Mouse (Mus musculus) CH12.LX (cell line): ENCODE measurements around the gene Ap4b1. TPM values are rescaled to one million over a fixed set of nuclear protein-coding genes. Genes with fewer than 3 reads are reported as not detected.
A peak's percentile ranks its signal among the peaks of the same experiment; 100 is the strongest.
"Not testable (repeated sequence)": the region's sequence is repeated elsewhere in the genome, so short reads cannot be mapped to it uniquely, and the experiment has no call there.

ENCODE experiments used
- DNase-seq: peaks from one replicate; pipeline ENCODE4 v3.0.0-alpha.2; 2013; ENCODE audit errors: extremely low read depth
- H3K27ac ChIP-seq: 2 replicates; pipeline ENCODE4 v1.5.1; 2012; ENCODE audit warnings: low read depth, mild to moderate bottlenecking, control low read depth, moderate library complexity; ENCODE audit not compliant: insufficient read depth
- H3K27me3 ChIP-seq: replicated peaks from 2 replicates; pipeline ENCODE3; 2012; ENCODE audit warnings: inconsistent platforms
- H3K36me3 ChIP-seq, 2 experiments: replicated peaks in 1 of 2; 2 replicates each; pipeline versions ENCODE3 to v1.6.1; 2012; ENCODE audit warnings: inconsistent platforms in 1 of 2, low read length in 1 of 2, mild to moderate bottlenecking in 1 of 2, mixed read lengths in 1 of 2, moderate library complexity in 1 of 2; ENCODE audit not compliant: control insufficient read depth in 1 of 2, insufficient read depth in 1 of 2
- H3K4me1 ChIP-seq, 2 experiments: 2 replicates each; pipeline ENCODE4 v1.6.1; 2012; ENCODE audit warnings: inconsistent platforms in 1 of 2, moderate library complexity in 1 of 2; ENCODE audit not compliant: insufficient read depth in 2 of 2, control insufficient read depth in 1 of 2
- H3K4me2 ChIP-seq: 2 replicates; pipeline ENCODE4 v1.6.1; 2012; ENCODE audit warnings: low read depth, mild to moderate bottlenecking, control low read depth; ENCODE audit not compliant: poor library complexity, insufficient read depth, severe bottlenecking
- H3K4me3 ChIP-seq, 3 experiments: fragments of 150-350 bp in 1 of 3; sonication (generic) in 1 of 3; replicated peaks in 1 of 3; 2 replicates each; pipeline versions ENCODE3 to v1.5.1; 2011 to 2012; ENCODE audit warnings: low read depth in 2 of 3, low read length in 2 of 3, mild to moderate bottlenecking in 2 of 3, moderate library complexity in 2 of 3, control low read depth in 1 of 3, improper control_type of control experiment in 1 of 3, inconsistent platforms in 1 of 3, mixed read lengths in 1 of 3; ENCODE audit not compliant: poor library complexity in 1 of 3
- H3K79me2 ChIP-seq: replicated peaks from 2 replicates; pipeline ENCODE4 v1.6.1; 2012; ENCODE audit warnings: mild to moderate bottlenecking, moderate library complexity; ENCODE audit not compliant: control insufficient read depth, poor library complexity, insufficient read depth, severe bottlenecking; ENCODE audit errors: extremely low read depth
- H3K9ac ChIP-seq: 2 replicates; pipeline ENCODE4 v1.6.1; 2012; ENCODE audit warnings: low read depth, mild to moderate bottlenecking, control low read depth, moderate library complexity; ENCODE audit not compliant: insufficient read depth
- H3K9me3 ChIP-seq: replicated peaks from 2 replicates; pipeline ENCODE3; 2012; ENCODE audit warnings: low read length, inconsistent platforms, mixed read lengths
- CHD1 ChIP-seq: IDR thresholded peaks from 2 replicates; pipeline ENCODE4 v1.6.1; 2012; ENCODE audit warnings: low read depth, low read length, improper control_type of control experiment, inconsistent platforms
- CTCF ChIP-seq, 2 experiments: IDR thresholded peaks in 1 of 2; conservative IDR thresholded peaks in 1 of 2; 2 replicates each; pipeline ENCODE4 v1.5.1; 2011 to 2012; ENCODE audit warnings: low read depth in 2 of 2, low read length in 2 of 2, improper control_type of control experiment in 1 of 2, inconsistent platforms in 1 of 2, mild to moderate bottlenecking in 1 of 2, moderate library complexity in 1 of 2
- EP300 ChIP-seq: IDR thresholded peaks from 2 replicates; pipeline ENCODE4 v1.6.1; 2011; ENCODE audit warnings: low read length, improper control_type of control experiment
- GABPA ChIP-seq: IDR thresholded peaks from 2 replicates; pipeline ENCODE4 v1.6.1; 2012; ENCODE audit warnings: low read depth, low read length, improper control_type of control experiment, inconsistent platforms; ENCODE audit not compliant: insufficient replicate concordance
- HCFC1 ChIP-seq: IDR thresholded peaks from 2 replicates; pipeline ENCODE4 v1.6.1; 2012; ENCODE audit warnings: low read depth, mild to moderate bottlenecking, inconsistent platforms, low read length, improper control_type of control experiment
- IRF4 ChIP-seq: IDR thresholded peaks from 2 replicates; pipeline ENCODE4 v1.6.1; 2014; ENCODE audit warnings: low read depth, mild to moderate bottlenecking, inconsistent platforms, low read length, improper control_type of control experiment
- JUN ChIP-seq: IDR thresholded peaks from 2 replicates; pipeline ENCODE4 v1.6.1; 2011; ENCODE audit warnings: low read depth, mild to moderate bottlenecking, low read length, improper control_type of control experiment, moderate library complexity; ENCODE audit not compliant: insufficient read depth
- MAZ ChIP-seq: IDR thresholded peaks from 2 replicates; pipeline ENCODE4 v1.6.1; 2012; ENCODE audit warnings: low read depth, mild to moderate bottlenecking, inconsistent platforms, low read length, improper control_type of control experiment, moderate library complexity
- MEF2A ChIP-seq: IDR thresholded peaks from 2 replicates; pipeline ENCODE4 v1.6.1; 2014; ENCODE audit warnings: low read depth, mild to moderate bottlenecking, inconsistent platforms, low read length, improper control_type of control experiment, borderline replicate concordance
- NRF1 ChIP-seq: IDR thresholded peaks from 2 replicates; pipeline ENCODE4 v1.6.1; 2014; ENCODE audit warnings: low read depth, mild to moderate bottlenecking, inconsistent platforms, low read length, improper control_type of control experiment, moderate library complexity
- PAX5 ChIP-seq: IDR thresholded peaks from 2 replicates; pipeline ENCODE4 v1.6.1; 2012; ENCODE audit warnings: low read length, inconsistent platforms, mixed read lengths
- RAD21 ChIP-seq: IDR thresholded peaks from 2 replicates; pipeline ENCODE4 v1.6.1; 2011; ENCODE audit warnings: low read depth, mild to moderate bottlenecking, low read length, improper control_type of control experiment, moderate library complexity
- SIN3A ChIP-seq: IDR thresholded peaks from 2 replicates; pipeline ENCODE4 v1.6.1; 2012; ENCODE audit warnings: low read length, improper control_type of control experiment, inconsistent platforms
- SMC3 ChIP-seq: IDR thresholded peaks from 2 replicates; pipeline ENCODE4 v1.6.1; 2011; ENCODE audit warnings: low read depth, low read length, improper control_type of control experiment
- TBP ChIP-seq: conservative IDR thresholded peaks from 2 replicates; pipeline ENCODE4 v1.6.1; 2011; ENCODE audit warnings: low read depth, low read length, improper control_type of control experiment
- USF1 ChIP-seq: IDR thresholded peaks from 2 replicates; pipeline ENCODE4 v1.6.1; 2014; ENCODE audit warnings: low read depth, mild to moderate bottlenecking, inconsistent platforms, low read length, improper control_type of control experiment
- dilution Hi-C: fragments of 300-500 bp; cut with MboI; formaldehyde crosslinking; loops from 2 replicates; pipeline ENCODE4 v1.14.3; 2020; ENCODE audit warnings: low sequenced_read_pairs; ENCODE audit not compliant: extremely low pct_unique_long_range_greater_than_20kb, extremely low pct_ligation_motif_present
- in situ Hi-C: fragments of 300-500 bp; cut with MboI; formaldehyde crosslinking; loops from 3 replicates; pipeline ENCODE4 v1.14.3; 2019; ENCODE audit warnings: low sequenced_read_pairs, low pct_ligation_motif_present, low pct_unique_long_range_greater_than_20kb, mixed read lengths
- polyA plus RNA-seq: library from polyadenylated mRNA; unstranded; fragments of >175 nt; gene quantifications from 2 replicates; pipeline ENCODE4 v1.2.1, GENCODE M21; 2012; ENCODE audit warnings: low read depth; ENCODE audit not compliant: insufficient read length
- total RNA-seq, 2 experiments: library from RNA; depleted of rRNA; stranded (reverse); fragments of 300-350 nt in 1 of 2; fragments of >200 nt in 1 of 2; gene quantifications; 2 replicates each; pipeline ENCODE4 v1.2.3; 2012 to 2014

The Ap4b1 gene
- total and polyA plus RNA-seq, 3 experiments, result 19.8 to 31.9 (median 23.1) TPM

DNA sequence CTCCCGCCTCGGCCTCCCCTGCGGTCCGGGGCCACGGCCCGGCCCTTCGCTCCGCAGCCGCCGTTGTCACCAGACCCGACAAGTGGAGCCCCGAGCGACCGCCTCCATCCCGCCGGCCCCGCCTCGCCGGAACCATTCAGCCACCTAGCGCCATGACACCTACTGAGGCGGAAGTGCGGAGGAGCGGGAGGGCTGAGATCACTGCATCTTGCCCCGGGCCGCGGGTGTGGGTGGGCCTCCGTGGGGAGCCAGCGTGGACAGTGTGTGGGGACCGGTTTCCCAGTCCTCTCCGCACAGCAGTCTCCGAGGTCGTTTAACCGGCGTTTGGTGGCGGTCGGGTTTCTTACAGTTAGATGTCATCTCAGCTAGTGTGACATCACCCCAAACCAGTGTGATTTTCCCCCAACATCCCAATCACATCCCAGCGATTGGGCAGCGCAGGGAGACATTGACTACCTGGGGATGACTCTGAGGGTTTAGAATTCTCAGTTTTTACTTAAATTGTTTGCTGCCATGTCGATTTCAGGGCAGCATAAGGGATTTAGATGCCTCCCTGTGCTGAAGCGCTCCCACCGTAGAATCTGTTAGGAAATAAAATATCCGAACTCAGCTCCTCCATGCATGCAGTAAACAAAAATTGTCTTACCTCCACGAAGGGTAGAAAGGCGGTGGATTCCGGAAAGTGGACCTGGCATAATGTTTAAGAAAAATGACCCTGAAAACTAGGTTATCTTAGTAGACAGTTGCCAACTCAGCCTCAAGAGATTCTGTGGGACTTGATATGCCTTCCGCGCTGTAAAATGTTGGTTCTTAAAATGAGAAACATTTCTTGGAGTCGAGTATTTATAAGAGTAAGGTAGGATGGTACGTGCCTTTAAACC, 17.9 kb upstream of the Ap4b1 start, which contains the start of gene Hipk1 (continued):
- TF ChIP-seq USF1 (no peak), JUN (no peak), CHD1 (0 out of 2 replicates have a peak, but pooled peaks have one; percentile 71), IRF4 (peak; percentile 57; the same call in 1 of the 2 replicates), TBP (no peak), PAX5 (no peak), NRF1 (peak; percentile 69), CTCF (conservative IDR thresholded peaks at IDR 0.05 in 1 of 2, IDR thresholded peaks at IDR 0.05 in 1 of 2; ENCODE audit: low read depth in 2 of 2, low read length in 2 of 2) (no peak), GABPA (no peak; the same call in 1 of the 2 replicates), SIN3A (peak; percentile 89), MEF2A (no peak), SMC3 (no peak), EP300 (no peak), HCFC1 (peak; percentile 82)

DNA sequence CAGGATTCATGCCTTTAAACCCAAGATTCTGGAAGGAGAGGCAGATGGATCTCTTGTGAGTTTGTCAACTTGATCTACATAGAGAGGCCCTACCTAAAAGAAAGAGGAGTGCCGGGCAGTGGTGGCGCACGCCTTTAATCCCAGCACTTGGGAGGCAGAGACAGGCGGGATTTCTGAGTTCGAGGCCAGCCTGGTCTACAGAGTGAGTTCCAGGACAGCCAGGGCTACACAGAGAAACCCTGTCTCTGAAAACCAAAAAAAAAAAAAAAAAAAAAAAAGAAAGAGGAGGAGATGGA, 17.3 kb upstream of the Ap4b1 start:
- H3K4me2 ChIP-seq, result peak overlapping the region; percentile 70; the same call in 1 of the 2 replicates
- peaks cover 39% of the 10 kb centered on the region for H3K79me2 ChIP-seq
- H3K27ac ChIP-seq, H3K9me3 ChIP-seq, H3K9ac ChIP-seq, H3K36me3 ChIP-seq, H3K27me3 ChIP-seq, DNase-seq, dilution Hi-C loops, in situ Hi-C loops: not testable (repeated sequence)
- peaks cover 9 to 45% of the 10 kb centered on the region in 2 experiments; a peak in 3 of 4 replicates for H3K4me1 ChIP-seq
- H3K4me3 ChIP-seq, result peak overlapping the region in 1 of 3 experiments; percentile 93

DNA sequence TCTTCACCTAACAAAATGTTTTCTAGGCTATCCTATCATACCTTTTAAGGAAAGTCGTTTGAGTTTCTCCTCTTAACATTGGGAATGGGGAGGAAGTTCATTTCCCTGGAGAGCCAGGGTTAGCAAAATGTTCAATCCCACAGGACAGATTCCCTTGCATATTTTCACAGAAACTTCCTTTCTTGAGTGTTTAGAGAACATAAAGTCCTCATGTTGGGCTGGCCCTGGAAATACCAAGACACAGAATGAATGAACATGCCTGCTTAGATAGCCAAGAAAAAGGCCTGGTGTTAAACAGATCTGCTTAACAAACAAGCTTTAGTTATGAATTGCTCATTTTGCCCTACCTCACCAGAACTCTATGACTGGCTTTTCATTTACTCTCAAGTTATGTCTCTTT, 16.8 kb upstream of the Ap4b1 start:
- DNase-seq, result no peak
- H3K36me3 ChIP-seq, result no peaks in the 10 kb centered on the region
- peaks cover 5% of the 10 kb centered on the region for H3K27me3 ChIP-seq
- H3K27ac ChIP-seq, result no peak overlapping the region
- in situ Hi-C loops (no loop called here), dilution Hi-C loops (no loop called here)
- H3K4me1 ChIP-seq, result peaks cover 6 to 40% of the 10 kb centered on the region in 2 experiments; a peak in 3 of 4 replicates
- no peak overlapping the region for H3K4me3 ChIP-seq
- H3K79me2 ChIP-seq, result peaks cover 34% of the 10 kb centered on the region
- H3K4me2 ChIP-seq, result no peak overlapping the region
- TF ChIP-seq IRF4 (no peak), MAZ (no peak), RAD21 (no peak)
- H3K9ac ChIP-seq, result no peak overlapping the region
- no peaks in the 10 kb centered on the region for H3K9me3 ChIP-seq
